Mouse (Mus musculus) B cell, adult 62 days (primary cell): ENCODE measurements around the gene Mmel1. TPM values are rescaled to one million over a fixed set of nuclear protein-coding genes. Genes with fewer than 3 reads are reported as not detected.

Experiments
- total RNA-seq: library from RNA; stranded (reverse); gene quantifications from 4 replicates; pipeline ENCODE4 v1.2.4, GENCODE M21; 2023

The Mmel1 gene
- not detected in 4 replicates for total RNA-seq

DNA sequence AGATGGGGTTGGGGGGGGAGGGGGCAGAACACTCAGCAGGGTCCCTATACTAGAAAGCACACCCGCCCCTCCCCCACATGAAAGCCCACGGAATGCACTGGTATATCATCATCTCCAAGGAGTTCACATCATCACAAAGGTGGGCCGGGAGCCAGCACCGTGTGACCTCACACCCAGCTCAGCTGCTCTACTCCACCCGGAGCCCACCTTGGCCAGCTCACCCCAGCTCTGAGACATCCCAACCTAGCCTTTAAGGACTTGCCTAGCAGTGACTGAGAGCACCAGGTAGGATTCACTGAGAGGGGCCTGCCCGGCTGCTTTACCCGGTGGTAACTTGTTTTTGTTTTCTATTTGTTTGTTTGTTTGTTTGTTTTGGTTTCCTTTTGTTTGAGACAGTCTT is at the start of gene Mmel1:
Gene Mmel1, plus strand, starts transcription at position 146 of the 400 bp plus-strand sequence.

GRCm38 (mm10) chr4:154837170-154837569 is 32.2 kb upstream of the Mmel1 start, which contains the start of gene Ttc34:
Ttc34 (plus strand) TSS chr4:154837459.

GRCm38 (mm10) chr4:154898506-154899446 is 29.4 kb downstream of the Mmel1 start, which contains the start of gene Fam213b:
Fam213b (minus strand) TSS chr4:154899135.

GRCm38 (mm10) chr4:154928395-154929087 is 59.2 kb downstream of the Mmel1 start, which contains the start of gene Tnfrsf14:
Tnfrsf14 (minus strand) TSS chr4:154928563.

Other genes starting within 250 kb of the Mmel1 start
- gene Prdm16, start 232.7 kb upstream of the Mmel1 start, total RNA-seq = 0.54 to 4.0 TPM (median 1.5 TPM) in 4 replicates
- gene Actrt2, start 201.7 kb upstream of the Mmel1 start, total RNA-seq = not detected in 4 replicates
- gene Ttc34, start 32.1 kb upstream of the Mmel1 start, total RNA-seq = not detected in 4 replicates
- 1.6 to 2.6 TPM (median 1.9 TPM) in 4 replicates for gene Fam213b, start 29.6 kb downstream of the Mmel1 start, total RNA-seq
- 39.2 to 57.8 TPM (median 46.8 TPM) in 4 replicates for gene Tnfrsf14, start 59.0 kb downstream of the Mmel1 start, total RNA-seq
- gene Hes5, start 91.3 kb downstream of the Mmel1 start, total RNA-seq = 8.1 to 11.6 TPM (median 10.1 TPM) in 4 replicates
- 85.4 to 93.1 TPM (median 87.3 TPM) in 4 replicates for gene Pank4, start 94.5 kb downstream of the Mmel1 start, total RNA-seq
- gene Plch2, start 187.2 kb downstream of the Mmel1 start, total RNA-seq = 0.16 to 0.91 TPM in 2 of 4 replicates, not detected in the others
- 8.1 to 10.3 TPM (median 9.6 TPM) in 4 replicates for gene Pex10, start 197.4 kb downstream of the Mmel1 start, total RNA-seq
- gene Rer1, start 216.8 kb downstream of the Mmel1 start, total RNA-seq = 46.4 to 49.9 TPM (median 48.5 TPM) in 4 replicates
- gene Morn1, start 217.0 kb downstream of the Mmel1 start, total RNA-seq = 2.7 to 5.3 TPM (median 3.9 TPM) in 4 replicates